Mouse (Mus musculus): Measurements from ENCODE around the gene Alk.

Gene Alk

DNA sequence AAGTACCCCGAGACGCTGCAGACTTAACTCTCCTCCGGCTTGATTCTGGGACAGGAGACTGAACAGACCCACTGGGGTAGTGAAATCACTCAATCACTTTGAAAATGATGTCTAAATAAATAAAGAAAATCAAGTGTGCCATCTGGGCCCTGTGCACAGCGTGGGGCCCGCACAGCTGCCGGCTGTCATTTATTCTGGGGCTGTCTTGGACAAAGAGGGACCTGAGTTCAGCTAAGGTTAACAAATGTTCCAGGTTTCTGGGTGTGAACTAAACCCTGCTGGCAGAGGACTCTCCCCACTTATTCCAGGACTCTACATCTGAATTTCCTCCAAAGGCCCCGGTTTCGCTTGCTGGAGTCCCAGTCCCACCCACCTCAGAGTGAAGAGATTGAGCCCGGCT, 581.1 kb downstream of the Alk start:
- no peak for DNase-seq (ENCODE audit: low spot score)

- no peak for DNase-seq (ENCODE audit: low spot score)
These were observed 582.4 kb downstream of the Alk start for GRCm38 (mm10) chr17:72021733-72022669.

- no peak for DNase-seq (ENCODE audit: low spot score)
These were observed 587.1 kb downstream of the Alk start for GRCm38 (mm10) chr17:72017329-72017728.

DNA sequence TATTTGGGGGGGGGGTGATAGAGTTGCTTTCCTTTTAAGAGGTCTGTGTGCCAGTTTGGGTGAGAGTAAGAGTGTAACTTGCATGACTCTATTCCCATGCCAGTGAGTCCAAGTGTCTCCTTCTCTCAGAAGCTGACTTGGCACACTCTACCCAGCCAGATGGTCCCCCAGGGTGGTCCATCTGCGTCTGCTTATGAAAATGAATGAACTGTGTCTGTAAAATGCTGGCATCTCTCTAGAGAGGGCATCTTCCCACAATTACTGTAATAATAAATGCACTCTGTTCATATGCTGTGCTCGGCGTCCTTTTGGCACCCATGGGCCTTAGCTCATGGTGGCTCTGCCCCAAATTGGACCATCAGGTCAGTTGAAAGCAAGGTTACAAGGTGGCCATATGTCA, 589.2 kb downstream of the Alk start:
- DNase-seq (ENCODE audit: low spot score) = no peak

GRCm38 (mm10) chr17:72012775-72013174, 591.7 kb downstream of the Alk start:
- no peak for DNase-seq (ENCODE audit: low spot score)

DNA sequence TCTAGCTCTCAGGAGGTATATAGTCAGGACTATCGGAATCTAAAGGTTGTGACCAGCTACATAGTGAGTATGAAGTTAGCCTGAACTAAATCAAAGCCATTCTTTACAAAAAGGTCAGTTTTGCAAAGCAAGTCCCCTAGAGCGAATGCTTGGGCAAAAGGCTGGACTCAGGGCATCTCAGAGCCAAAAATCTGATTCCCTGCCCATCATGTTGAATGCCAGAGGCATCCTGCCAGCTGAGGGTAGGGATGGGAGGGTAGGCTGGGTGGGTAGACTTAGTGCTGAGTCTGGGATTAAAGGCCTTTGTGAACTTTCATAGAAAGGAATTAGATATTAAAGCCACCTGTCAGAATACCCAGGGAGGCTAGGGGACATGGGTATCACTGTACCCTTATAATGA, 594.6 kb downstream of the Alk start:
- no peak for DNase-seq (ENCODE audit: low spot score)

DNA sequence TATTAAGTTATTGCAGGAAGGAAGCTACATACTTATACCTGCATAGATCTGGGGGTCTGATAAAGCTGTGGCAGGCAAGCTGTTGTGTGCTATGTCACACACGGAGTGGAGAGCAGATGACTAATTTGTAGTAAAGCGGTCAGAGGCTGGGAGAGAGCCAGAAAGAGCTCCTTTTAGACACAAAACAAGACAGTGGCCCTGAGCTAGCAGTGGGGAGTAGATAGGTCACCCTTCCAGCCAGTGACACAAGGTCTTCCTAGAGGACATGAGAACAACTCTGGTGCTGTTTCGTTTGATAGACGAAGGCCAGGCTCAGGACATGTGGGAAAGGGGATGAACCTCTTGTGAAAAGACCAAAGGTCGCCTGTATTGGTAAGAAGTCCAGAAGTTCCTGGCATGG, 596.0 kb downstream of the Alk start:
- DNase-seq (ENCODE audit: low spot score) = no peak

- DNase-seq (ENCODE audit: low spot score) = no peak
These were observed 599.1 kb downstream of the Alk start for GRCm38 (mm10) chr17:72005365-72005764.

DNA sequence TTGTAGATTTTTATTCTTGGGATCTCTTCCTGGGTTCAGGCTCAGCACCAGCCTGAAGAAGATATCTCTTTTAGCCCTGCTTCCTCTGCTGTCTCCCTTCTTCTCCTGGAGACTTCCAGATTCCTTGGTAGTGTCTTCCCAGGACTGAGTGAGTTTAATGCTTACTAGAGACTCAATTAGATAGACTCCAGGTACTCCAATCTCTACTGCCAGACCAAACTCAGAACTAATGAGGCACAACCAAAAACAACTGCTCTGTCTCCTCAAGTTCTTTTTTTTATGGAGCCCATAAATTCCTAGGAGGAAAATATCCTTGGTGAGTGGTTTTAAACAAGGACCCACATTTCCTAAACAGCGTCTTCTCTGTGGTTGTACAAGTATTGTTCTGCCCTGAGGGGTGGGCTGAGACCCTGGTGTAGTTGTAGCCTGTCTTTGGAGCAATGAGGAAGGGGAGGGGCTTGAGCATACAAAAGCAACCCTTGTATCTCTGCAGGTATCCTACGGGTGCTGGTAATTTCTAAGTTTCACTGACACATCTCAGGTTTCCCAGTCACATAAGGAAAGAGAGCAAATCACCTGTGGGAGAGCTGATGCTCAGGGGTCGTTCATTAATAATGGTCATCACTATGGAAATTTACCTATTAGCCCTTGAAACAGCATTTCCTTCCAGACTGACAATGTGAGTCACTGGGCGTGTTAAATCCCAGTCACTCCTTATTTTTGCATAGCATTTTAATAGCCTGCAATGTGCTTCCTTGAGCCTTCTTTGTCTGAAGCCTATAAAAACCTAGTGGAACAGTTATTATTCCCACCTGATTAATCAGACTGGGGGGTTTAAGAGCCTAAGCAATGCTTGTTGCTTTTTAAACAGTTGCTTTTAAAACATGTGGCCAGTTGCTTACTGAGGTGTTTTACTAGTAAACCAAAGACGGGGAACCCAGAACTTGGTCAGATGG, 604.6 kb downstream of the Alk start:
- no peak for DNase-seq (ENCODE audit: low spot score)

DNA sequence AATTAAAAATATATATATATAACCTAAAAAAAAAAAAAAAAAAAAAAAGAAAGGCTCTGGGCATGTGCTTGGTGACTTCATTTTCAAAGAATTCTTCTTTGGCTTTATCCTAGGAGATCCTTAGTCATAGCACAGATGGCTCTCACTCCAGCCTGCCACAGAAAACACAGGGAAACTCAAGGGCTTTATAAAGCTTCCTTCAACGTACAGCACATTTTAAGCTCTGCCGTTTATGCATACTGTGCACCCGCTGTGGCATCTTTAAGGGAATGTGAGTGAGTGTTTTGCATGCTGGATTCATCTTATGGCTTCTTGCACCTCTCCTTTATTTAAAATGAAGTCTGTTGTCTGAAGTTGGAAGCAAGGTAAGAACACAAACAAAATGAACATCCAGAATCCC, 606.7 kb downstream of the Alk start:
- DNase-seq (ENCODE audit: low spot score) = no peak

DNA sequence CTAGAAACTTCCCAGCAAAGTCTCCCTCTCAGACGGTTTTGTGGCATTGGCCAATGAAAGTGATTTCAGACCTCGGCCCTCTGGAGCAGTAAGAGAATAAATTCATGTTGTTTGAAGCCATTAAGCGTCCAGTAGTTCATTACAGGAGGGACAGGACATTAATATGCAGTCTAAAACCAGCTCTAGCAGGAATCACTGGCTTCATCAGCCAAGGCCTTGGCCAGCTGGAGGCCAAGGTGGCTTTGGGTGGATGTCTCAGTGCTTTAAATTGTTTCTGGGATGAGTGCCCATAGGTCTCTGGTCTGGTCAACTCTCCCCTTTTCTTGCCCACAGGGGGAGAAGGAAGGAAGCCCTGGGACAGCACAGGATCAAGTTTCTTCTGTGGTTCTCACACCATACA, 608.9 kb downstream of the Alk start:
- DNase-seq (ENCODE audit: low spot score) = no peak

DNA sequence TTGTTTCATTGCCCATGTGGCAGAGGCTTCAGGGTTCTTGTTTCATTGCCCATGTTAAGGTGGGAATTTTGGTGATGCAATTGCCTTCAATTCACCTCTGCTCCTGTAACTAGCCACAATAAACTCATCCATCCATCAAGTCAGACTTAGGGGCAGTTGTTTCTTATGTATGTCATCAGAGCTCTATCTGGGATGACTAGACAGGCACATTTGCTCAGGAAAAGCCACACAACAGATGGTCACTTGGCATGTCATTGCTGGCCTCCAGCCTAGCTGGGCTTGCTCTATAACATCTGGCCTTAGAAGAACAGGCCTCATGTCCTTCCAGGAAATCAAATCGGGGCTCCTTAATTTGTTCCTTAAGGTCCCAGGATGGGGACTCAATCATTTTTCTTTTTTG, 610.3 kb downstream of the Alk start:
- DNase-seq (ENCODE audit: low spot score) = no peak

GRCm38 (mm10) chr17:71993011-71993410, 611.4 kb downstream of the Alk start:
- no peak for DNase-seq (ENCODE audit: low spot score)

DNA sequence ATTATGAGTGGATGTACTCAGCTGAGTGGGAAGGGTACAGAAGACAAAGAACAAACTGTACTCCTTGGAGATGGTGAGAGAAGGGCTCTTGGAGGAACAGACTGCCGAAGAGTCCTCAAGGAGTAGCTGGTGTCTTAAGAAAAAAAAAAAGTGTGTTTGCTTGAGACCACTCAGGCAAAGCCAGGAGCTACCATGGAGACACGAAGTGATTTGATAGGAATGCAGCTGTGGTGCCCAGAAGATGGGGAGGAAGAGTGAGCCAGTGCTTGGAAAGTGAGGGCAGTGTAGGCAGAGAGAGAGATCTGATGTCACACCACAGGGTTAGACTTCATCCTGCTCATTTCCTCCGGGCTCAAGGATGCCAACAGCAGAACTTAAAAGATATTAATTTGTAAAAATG, 613.2 kb downstream of the Alk start:
- no peak for DNase-seq (ENCODE audit: low spot score)

DNA sequence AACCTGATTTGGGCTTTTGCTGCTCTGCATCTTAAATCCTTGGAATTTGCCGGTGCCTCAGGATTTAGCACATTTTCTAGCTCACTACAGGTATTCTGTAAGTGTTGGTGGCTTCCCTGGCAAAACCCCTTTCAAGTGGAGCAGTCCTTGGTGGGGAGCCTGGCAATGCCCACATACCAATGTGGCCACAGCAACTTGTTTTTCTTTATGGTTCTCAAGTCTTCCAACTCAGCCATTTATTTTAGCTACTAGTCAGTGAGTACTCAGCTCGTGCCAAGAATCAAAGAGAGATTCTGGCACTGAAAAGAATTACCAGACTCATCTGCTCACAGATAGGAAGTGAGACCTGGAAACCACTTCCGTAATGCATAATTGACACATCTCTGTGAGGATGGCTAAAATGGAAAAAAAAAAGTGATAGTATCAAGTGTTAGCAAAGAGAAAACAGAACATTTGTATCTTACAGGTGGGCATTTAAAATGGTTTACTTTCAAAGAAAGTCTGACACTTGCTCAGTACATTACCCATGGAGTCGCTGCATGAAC, 614.2 kb downstream of the Alk start:
- DNase-seq (ENCODE audit: low spot score) = no peak

DNA sequence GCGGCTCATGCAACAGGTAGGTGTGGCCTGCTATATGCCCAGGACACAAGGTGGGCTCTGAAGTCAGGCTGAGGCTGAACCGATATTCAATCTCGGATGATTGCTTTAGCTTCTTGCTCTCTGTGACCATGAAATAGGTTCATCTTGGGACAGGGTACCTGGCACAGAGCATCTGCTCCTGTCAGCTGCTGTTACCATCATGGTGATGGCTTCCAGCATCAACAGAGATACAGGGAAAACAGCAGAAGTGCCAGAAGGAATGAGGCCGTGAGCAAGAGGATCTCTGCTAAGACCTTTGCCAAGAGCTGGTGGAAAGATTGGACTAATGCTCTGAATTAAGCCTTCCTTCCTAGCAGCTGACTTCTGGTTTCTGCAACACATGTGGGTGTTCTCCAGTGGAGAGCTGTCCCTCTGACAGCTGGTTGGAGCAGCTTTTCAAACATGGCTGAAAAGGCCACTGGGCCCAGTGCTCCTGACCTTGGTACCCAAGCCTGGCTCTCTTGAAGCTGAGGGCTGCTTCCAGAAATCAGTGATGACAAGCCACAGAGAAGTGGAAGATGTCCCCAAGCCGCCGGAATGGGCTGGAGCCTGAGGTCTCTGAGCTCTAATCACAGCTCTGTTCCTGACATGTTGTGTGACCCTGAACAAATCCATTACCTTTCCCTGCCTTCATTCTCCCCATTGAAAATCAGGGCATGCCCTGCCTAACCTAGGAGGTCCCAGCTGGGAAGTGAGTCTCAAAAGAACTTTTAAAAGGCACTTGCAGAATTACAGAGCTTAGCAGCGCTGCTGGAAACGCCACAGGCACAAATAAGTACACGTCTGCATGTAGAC, 615.5 kb downstream of the Alk start:
- no peak for DNase-seq (ENCODE audit: low spot score)

- DNase-seq (ENCODE audit: low spot score) = no peak
These were observed 617.4 kb downstream of the Alk start for GRCm38 (mm10) chr17:71986998-71987397.

- DNase-seq (ENCODE audit: low spot score) = no peak
These were observed 618.0 kb downstream of the Alk start for GRCm38 (mm10) chr17:71986456-71986855.

- DNase-seq (ENCODE audit: low spot score) = no peak
These were observed 623.2 kb downstream of the Alk start for GRCm38 (mm10) chr17:71981177-71981576.

GRCm38 (mm10) chr17:71980518-71981145, 623.8 kb downstream of the Alk start:
- no peak for DNase-seq (ENCODE audit: low spot score)

GRCm38 (mm10) chr17:71979137-71979536, 625.3 kb downstream of the Alk start:
- no peak for DNase-seq (ENCODE audit: low spot score)
